Mouse (Mus musculus) spleen, adult 12 weeks (tissue): ENCODE data around the gene H2-M10.2.
"Not testable (repeated sequence)": the region's sequence is repeated elsewhere in the genome, so short reads cannot be mapped to it uniquely, and the experiment has no call there.

Experiments used
- DNase-seq: peaks from one replicate; pipeline ENCODE4 v3.0.0; 2022; ENCODE audit warnings: low spot score

The H2-M10.2 gene

GRCm38 (mm10) chr17:36286390-36286789 lies at the start of gene H2-M10.2:
Gene H2-M10.2 (minus strand): TSS chr17:36286490.
- no peak for DNase-seq

DNA sequence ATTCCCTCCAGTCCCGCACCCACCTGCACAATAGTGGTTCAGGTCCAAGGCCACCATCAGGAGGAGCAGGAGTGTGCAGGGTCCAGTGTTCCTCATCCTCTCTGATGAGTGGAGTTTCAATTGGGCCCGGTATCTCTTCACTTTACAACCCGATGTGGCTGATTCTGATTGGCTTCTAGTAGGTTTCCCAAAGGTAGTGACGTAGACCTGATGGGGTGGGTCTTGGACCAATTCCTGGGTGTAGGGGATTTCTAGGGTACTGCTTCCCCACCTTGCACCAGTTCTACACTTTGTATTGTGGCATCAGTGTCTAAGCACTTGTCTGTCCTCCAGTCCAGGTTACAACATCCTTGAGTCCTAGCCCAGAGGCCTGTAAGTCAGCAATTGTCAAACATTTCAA lies 39.8 kb upstream of the H2-M10.2 start, which contains the start of gene H2-M10.1:
Gene H2-M10.1, minus strand, starts transcription at position 101 of the 400 bp plus-strand sequence.
- no peak for DNase-seq

- DNase-seq: no peak
Measured at GRCm38 (mm10) chr17:36315689-36316253, 29.5 kb upstream of the H2-M10.2 start.

DNA sequence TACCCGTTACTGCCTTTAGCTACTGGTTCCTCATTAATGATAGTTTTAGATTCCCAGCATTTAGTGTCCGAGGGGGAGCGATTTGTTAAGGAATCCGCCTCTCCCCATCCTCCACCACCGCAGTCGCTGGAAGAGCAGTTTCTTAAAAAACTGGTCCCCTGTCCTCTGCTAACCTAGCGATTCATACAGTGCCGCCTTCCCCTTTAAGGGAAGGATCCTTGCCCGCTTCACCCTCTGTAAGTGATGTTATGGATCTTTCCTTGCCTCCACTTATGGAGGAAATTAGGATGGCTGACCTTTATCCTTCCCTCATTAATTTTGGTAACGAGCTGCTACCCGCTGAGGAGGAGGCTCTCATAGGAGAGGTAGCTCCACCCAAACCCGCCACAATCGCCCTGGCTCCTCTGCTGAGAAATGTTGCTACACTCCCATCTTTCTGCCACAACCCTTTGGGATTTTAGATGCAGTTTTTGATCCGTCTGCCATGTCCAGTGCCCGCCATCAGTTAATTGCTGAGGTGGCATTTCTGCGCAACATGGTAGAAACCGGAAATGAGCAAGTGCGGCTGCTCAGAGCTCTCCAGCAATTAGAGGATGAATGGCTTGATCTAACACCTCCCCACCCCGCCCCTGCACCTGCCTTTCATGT lies 28.9 kb upstream of the H2-M10.2 start:
- no peak for DNase-seq

DNA sequence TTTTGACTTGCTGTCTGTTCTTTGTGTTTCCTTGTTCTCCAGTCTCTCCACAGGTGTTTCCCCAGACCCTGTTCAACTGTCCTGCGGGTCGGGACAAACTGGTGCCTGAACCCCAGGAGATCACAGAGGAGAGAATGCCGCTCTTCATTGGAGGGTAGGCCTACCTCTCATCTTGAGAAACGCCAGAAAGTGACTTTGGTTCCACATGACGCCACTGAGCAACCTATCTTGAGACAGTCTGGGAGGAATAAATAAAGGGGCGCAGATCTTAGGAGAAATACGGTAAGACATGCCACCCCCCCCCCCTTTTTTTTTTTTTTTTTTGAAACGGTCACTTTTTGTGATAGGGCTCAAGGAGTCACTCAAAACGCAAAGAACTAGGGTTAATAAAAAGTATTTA lies 28.2 kb upstream of the H2-M10.2 start:
- DNase-seq: no peak

DNA sequence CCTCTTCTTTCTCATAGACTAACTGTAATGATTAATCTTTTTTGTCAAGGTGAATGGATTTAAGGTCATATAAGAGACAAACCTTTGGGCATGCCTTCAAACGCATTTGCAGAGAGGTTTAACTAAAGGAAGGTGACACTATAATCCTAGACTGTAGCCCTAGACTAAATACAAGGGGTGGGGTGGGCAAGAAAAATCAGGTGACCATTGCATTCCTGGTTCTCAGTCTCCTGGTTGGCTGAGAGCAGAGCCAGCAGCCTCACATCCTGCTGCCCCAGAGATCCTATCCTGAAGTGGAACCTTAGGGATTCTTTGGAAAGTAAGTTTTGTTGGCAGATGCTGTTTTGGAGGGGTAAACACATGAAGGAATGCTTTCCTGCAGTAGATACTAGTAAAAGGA lies 23.0 kb upstream of the H2-M10.2 start:
- DNase-seq: no peak

GRCm38 (mm10) chr17:36308855-36309254 lies 22.6 kb upstream of the H2-M10.2 start:
- not testable (repeated sequence) for DNase-seq

GRCm38 (mm10) chr17:36281521-36282245 lies 4.6 kb downstream of the H2-M10.2 start:
- DNase-seq: no peak

- no peak for DNase-seq
Measured at GRCm38 (mm10) chr17:36274776-36275175, 11.5 kb downstream of the H2-M10.2 start.

- DNase-seq: no peak
Measured at GRCm38 (mm10) chr17:36273796-36274195, 12.5 kb downstream of the H2-M10.2 start.

DNA sequence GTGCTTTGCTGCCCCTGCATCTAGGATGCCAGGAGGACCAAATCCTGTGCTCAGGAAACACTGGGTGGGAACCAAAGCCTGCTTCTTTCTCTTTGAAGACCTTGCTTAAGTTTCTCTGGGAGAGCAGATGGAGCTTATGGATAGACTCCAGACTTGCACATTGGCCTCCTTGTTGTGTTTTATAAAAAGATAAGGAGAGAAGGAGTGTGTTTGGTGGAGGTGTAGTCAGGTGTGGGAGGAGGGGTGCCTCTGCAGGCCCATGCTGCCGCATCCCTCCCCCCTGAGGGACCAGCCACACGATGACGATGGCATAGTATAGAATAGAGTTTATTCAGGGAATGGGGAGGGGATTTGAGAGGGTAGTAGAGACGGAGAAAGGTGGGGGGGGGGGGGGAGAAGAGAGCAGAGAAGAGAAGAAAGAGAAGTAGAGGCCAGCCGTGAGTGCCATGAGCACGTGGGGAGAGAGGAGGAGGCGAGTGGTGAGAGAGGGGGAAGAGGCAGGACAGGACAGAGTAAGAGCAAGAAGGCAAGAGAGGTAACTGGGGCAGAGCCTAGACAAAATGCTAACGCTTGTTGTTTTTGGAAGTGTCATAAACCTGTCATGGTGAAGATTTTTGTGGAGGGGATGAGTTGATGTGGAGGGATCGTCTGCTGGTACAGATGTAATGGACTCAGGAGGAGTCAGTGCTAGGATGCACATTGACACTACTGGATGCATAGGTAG lies 13.5 kb downstream of the H2-M10.2 start:
- no peak for DNase-seq

DNA sequence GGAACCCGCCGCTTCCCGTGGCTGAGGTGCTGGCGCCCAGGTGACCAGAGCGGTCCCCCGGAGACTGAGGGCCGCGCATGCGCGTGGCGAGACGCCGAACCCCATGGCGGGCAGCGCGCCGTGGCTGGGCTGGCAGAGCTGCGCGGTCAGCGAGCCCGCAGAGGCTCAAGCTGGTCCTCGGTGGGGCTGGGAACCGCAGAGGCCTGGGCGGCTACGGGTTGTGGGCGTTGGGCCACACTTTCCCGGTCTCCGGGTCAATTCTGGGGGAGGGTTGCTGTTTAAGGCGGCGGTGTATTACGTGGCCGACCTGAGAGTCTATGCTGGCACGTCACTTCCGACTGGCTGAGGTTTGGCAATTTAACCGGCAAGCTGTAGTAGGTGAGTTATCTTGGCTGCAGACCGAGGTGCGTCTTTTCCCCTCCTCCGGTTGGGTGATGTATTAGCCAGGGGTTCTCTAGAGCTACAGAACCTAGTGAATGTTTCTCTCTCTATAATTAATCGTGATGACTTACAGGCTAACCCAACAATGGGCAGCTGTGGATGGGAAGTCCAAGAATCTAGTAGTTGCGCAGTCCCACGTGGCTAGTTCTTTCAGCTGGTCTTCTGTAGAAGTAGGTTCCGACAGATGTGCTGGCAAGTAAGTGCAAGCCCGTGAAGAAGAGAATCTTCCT lies 14.6 kb downstream of the H2-M10.2 start, which contains the start of gene Trim39:
Gene Trim39, minus strand, starts transcription at position 662 of the 671 bp plus-strand sequence.
- DNase-seq: peak; percentile 87

GRCm38 (mm10) chr17:36270956-36271585 lies 15.2 kb downstream of the H2-M10.2 start:
- DNase-seq: peak; percentile 87

DNA sequence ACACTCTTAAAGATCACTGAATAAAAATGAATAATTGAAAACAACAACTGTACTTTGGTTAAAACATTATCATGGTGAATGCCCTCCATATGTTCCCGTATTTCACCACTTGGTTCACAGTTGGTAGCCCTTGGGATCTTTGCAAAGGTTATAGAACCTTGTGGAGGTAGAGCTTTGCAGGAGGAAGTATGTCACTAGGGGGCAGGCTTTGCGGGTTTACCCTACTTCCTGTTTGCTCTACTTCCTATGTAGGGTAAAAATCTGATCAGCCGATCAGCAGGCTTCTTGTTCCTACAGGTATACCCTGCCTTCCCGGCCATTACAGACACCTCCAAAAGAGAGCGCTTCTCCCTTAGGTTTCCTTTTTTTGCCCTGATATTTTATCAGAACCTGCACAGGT lies 20.5 kb downstream of the H2-M10.2 start:
- peak; percentile 37 for DNase-seq

DNA sequence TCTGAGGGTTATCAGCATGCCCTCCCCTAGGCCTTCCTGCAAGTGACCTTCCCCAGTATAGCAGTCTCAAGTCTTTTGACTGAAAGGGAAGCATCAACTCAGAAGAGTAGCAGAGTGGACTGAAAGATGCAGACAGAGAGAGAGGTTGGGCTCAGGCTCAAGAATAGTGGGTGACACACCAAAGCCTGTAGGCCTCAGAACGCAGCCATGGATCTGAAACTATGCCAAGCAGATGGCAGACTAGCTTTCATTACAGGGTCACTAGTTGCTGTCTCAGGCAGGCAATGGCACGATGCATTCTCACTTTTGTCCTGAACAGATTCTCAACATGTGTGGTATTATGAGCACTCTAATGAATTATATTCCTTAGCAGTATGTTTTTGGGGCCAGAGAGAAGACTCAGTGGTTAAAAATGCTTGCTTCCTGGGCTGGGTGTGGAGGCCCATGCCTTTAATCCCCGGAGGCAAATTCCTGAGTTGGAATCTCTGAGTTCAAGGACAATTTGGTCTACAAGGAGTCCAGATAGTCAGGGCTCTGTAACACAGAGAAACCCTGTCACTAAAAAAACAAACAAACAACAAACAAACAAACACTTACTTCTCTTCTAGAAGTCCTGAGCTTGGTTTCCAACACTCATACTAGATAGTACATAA lies 21.9 kb downstream of the H2-M10.2 start:
- no peak for DNase-seq

DNA sequence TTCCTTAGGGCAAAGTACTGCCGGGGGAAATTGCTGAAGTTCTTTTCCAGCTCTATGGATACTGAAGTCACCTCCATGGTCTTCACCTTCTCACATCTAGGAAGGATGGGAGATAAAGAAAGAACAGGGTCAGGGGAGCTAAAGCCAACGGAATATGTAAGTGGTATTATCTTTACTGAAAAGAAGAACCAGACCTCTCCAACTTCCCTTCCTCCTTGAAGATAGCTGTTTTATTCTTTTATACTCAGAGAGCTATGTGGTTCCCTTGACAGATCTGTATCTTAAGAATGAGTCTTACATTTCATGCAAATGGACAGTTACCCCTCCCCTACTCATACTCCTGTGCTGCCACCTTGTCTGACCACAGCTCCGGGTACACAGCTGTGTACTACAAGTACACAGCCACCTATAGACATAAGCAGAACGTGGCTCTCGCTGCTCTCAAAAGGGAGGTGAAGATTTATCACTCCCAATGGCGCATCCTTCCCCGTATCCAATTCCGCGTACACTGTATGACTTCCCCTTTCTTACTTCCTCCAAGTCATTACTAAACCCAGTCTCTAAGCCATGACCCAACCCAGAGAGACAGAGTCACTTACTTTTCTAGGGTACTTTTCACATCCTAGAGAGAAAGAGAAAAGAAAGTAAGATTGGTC lies 24.7 kb downstream of the H2-M10.2 start:
- DNase-seq: no peak

DNA sequence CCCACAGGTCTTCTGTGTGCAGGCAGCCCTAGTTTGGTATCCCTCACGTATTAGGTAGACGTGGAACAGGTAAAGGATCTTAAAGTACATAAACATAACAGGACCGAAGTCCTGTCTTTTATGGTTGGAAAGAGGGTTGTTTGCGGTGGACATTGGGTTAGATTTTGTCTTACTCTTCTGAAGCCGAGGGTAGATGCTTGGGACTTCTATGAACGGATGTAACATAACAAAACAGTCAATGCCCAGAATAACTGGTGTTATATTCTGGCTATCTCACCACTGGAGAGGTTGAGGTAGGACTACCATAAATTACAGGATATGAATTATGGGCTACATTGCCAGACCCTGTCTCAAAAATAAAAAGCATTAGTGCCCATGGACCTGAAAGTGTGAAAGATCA lies 28.3 kb downstream of the H2-M10.2 start, which contains the start of gene Rpp21:
Gene Rpp21, minus strand, starts transcription at position 101 of the 400 bp plus-strand sequence.
- DNase-seq: no peak

GRCm38 (mm10) chr17:36257241-36257947 lies 28.9 kb downstream of the H2-M10.2 start:
- DNase-seq: peak; percentile 47

DNA sequence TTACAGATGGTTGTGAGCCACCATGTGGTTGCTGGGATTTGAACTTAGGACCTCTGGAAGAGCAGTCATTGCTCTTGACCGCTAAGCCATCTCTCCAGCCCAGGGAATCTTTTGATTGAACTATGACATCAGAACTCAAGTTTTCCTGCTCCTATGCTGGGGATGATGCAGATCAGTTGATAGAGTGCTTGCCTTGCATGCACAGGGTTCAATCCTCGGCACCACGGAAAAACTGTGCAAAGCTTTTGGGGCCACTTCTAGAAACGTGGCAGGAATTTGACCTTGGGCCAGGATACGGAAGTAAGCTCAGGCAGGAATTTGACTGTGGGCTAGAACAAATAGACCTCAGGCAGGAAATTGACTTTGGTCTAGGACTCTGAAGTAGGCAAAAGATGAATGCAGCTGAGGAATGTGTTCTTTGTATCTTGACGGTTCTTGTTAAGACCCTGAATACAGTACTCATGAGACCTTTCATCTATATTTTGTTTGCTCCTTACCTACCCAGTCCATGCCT lies 33.1 kb downstream of the H2-M10.2 start:
- no peak for DNase-seq
